18 mouse cellular contexts compared by ENCODE assay signal in genomic region chr12:51817815-51818613, GRCm38 (mm10). TPM values are rescaled to one million over a fixed set of nuclear protein-coding genes. Genes with fewer than 3 reads are reported as not detected.
A peak's percentile ranks its signal among the peaks of the same experiment; 100 is the strongest.
DNase-seq lines count a peak whose midpoint lies in the region; ATAC-seq and TF ChIP-seq lines count a peak whose summit lies in the region.
"Had no signal": no experiment of that assay in that cellular context is flagged by ENCODE, and none has a peak within 500 bp of the region (broad histone marks: within the 10 kb centered on the region; RNA-seq: fewer than 3 reads in every experiment).

No protein-coding gene starts in this region.

- peaks cover 8 to 32% of the 10 kb centered on the region in 2 experiments for H3K4me1 ChIP-seq in heart, embryonic 14.5 days (ENCODE audit: control insufficient read depth in 2 of 2, insufficient read depth in 2 of 2, low read length in 2 of 2)
- peaks cover 67% of the 10 kb centered on the region for H3K4me1 ChIP-seq in liver, embryonic 12.5 days
- peaks cover 68% of the 10 kb centered on the region for H3K4me1 ChIP-seq in megakaryocyte, embryonic 14.5 days
- 0 out of 2 replicates have a peak, but pooled peaks cover 3% of the 10 kb centered on the region for H3K4me1 ChIP-seq in neural tube, embryonic 15.5 days
- H3K4me1 ChIP-seq: hindbrain, embryonic 15.5 days; limb, embryonic 12.5 days had no signal

- DNase-seq in heart, postnatal 4 days = no peak
- DNase-seq in gastrocnemius, adult 2 months = no peak
- no peak for DNase-seq in embryo, embryonic 9.5 days (ENCODE audit: extremely low spot score)
- DNase-seq: cerebellum, adult 18-20 months; cerebellum, postnatal 25 days; kidney, adult 2 months; kidney, postnatal 25 days; lung, postnatal 4 days; thymus, postnatal 14 days had no signal

- ATAC-seq in heart, embryonic 14.5 days (ENCODE audit: insufficient number of reproducible peaks, insufficient read depth, low FRiP score, low read depth) = no peak
- peak; percentile 54; the same call in 1 of the 2 replicates for ATAC-seq in erythroid progenitor cell, adult 5-6 weeks (replicated peaks; ENCODE audit: low FRiP score, poor library complexity, severe bottlenecking)
- ATAC-seq in liver, embryonic 12.5 days = no peak
- no peak for ATAC-seq in neural tube, embryonic 15.5 days (ENCODE audit: low FRiP score)

- peak overlapping the region in 1 of 2 experiments; percentile 62; a peak in 2 of 4 replicates for H3K27ac ChIP-seq in heart, embryonic 14.5 days (replicated peaks in 1 of 2; ENCODE audit: control insufficient read depth in 1 of 2, insufficient read depth in 1 of 2, low read depth in 2 of 2, low read length in 2 of 2)
- H3K27ac ChIP-seq in liver, embryonic 12.5 days = peak overlapping the region; percentile 42
- H3K27ac ChIP-seq in gastrocnemius, adult 2 months = no peak overlapping the region
- H3K27ac ChIP-seq in neural tube, embryonic 15.5 days (replicated peaks) = no peak overlapping the region
- H3K27ac ChIP-seq: hindbrain, embryonic 15.5 days; limb, embryonic 12.5 days; lung, embryonic 15.5 days had no signal

- peak overlapping the region; percentile 16; the same call in 1 of the 2 replicates for H3K9ac ChIP-seq in heart, embryonic 14.5 days (ENCODE audit: low read length)
- peak overlapping the region; percentile 40 for H3K9ac ChIP-seq in liver, embryonic 12.5 days
- no peak overlapping the region for H3K9ac ChIP-seq in neural tube, embryonic 15.5 days (replicated peaks)
- H3K9ac ChIP-seq: hindbrain, embryonic 15.5 days; limb, embryonic 12.5 days; lung, embryonic 15.5 days had no signal

- H3K4me3 ChIP-seq in heart, embryonic 14.5 days (ENCODE audit: control insufficient read depth in 1 of 2, insufficient read depth in 1 of 2, low read depth in 1 of 2, low read length in 2 of 2) = no peak overlapping the region
- no peak overlapping the region for H3K4me3 ChIP-seq in liver, embryonic 12.5 days
- H3K4me3 ChIP-seq in megakaryocyte, embryonic 14.5 days (replicated peaks) = peak overlapping the region; percentile 4
- H3K4me3 ChIP-seq in gastrocnemius, adult 2 months = no peak overlapping the region
- H3K4me3 ChIP-seq in neural tube, embryonic 15.5 days (replicated peaks) = no peak overlapping the region
- H3K4me3 ChIP-seq: hindbrain, embryonic 15.5 days; limb, embryonic 12.5 days; lung, embryonic 15.5 days had no signal

- no peak for TF ChIP-seq CTCF in gastrocnemius, adult 2 months (IDR thresholded peaks at IDR 0.05)

- no peaks in the 10 kb centered on the region for H3K27me3 ChIP-seq in heart, embryonic 14.5 days (ENCODE audit: control insufficient read depth, insufficient read depth, low read length)
- H3K27me3 ChIP-seq in liver, embryonic 12.5 days (replicated peaks) = no peaks in the 10 kb centered on the region
- no peaks in the 10 kb centered on the region for H3K27me3 ChIP-seq in megakaryocyte, embryonic 14.5 days (replicated peaks)
- H3K27me3 ChIP-seq in neural tube, embryonic 15.5 days (replicated peaks) = no peaks in the 10 kb centered on the region
- H3K27me3 ChIP-seq: CH12.LX; hindbrain, embryonic 15.5 days; limb, embryonic 12.5 days; lung, embryonic 15.5 days had no signal

- H3K9me3 ChIP-seq in heart, embryonic 14.5 days (ENCODE audit: control insufficient read depth, low read length) = no peaks in the 10 kb centered on the region
- no peaks in the 10 kb centered on the region for H3K9me3 ChIP-seq in liver, embryonic 12.5 days (replicated peaks)
- H3K9me3 ChIP-seq in megakaryocyte, embryonic 14.5 days = no peaks in the 10 kb centered on the region
- no peaks in the 10 kb centered on the region for H3K9me3 ChIP-seq in neural tube, embryonic 15.5 days (replicated peaks)
- H3K9me3 ChIP-seq: hindbrain, embryonic 15.5 days; lung, embryonic 15.5 days had no signal

- H3K36me3 ChIP-seq in heart, embryonic 14.5 days (ENCODE audit: control insufficient read depth, insufficient read depth, low read length) = peaks cover 21% of the 10 kb centered on the region
- peaks cover 68% of the 10 kb centered on the region for H3K36me3 ChIP-seq in liver, embryonic 12.5 days
- peaks cover 73% of the 10 kb centered on the region for H3K36me3 ChIP-seq in megakaryocyte, embryonic 14.5 days (replicated peaks; ENCODE audit: low read length)
- 0 out of 2 replicates have a peak, but pooled peaks cover 3% of the 10 kb centered on the region for H3K36me3 ChIP-seq in neural tube, embryonic 15.5 days

- intact Hi-C loops in gastrocnemius, adult 2 months (cut with DNase I) = no loop called here

- 31% methylated on average over 8 of the region's 8 CpGs for WGBS in heart, embryonic 14.5 days
- WGBS in liver, embryonic 12.5 days (ENCODE audit: insufficient replicate concordance) = 54% methylated on average over 8 of the region's 8 CpGs
- 62% methylated on average over 8 of the region's 8 CpGs for WGBS in neural tube, embryonic 15.5 days

- H3K4me2 ChIP-seq in heart, embryonic 14.5 days (ENCODE audit: low read length) = peak overlapping the region; percentile 12; the same call in 1 of the 2 replicates
- H3K4me2 ChIP-seq in liver, embryonic 12.5 days = peak overlapping the region; percentile 24
- H3K4me2 ChIP-seq in neural tube, embryonic 15.5 days = no peak overlapping the region
- H3K4me2 ChIP-seq: hindbrain, embryonic 15.5 days; limb, embryonic 12.5 days; lung, embryonic 15.5 days had no signal

RNA-seq across cellular contexts. Expression of gene Hectd1, which starts 11.3 kb away (rescaled TPM):
- 43.3 and 43.6 TPM in 2 replicates for polyA plus RNA-seq in heart, embryonic 14.5 days (2014; fragmentation: Nextera tagmentation; extraction: Ambion mirVana)
- total RNA-seq in heart, postnatal 4 days (2021) = 10 to 100 TPM; 96.8 to 99.6 TPM
- 83.3 and 96.0 TPM in 2 replicates for total RNA-seq in erythroid progenitor cell, adult 5-6 weeks (2015; ENCODE audit: low replicate concordance)
- total RNA-seq in erythroid progenitor cell, adult 5-6 weeks (2017; ENCODE audit: low replicate concordance) = 139 and 142 TPM in 2 replicates
- polyA plus RNA-seq in liver, embryonic 12.5 days (2016; fragmentation: Nextera tagmentation; extraction: Ambion mirVana) = 48.0 and 48.4 TPM in 2 replicates
- polyA plus RNA-seq in megakaryocyte, embryonic 14.5 days (2012; ENCODE audit: insufficient read depth, low replicate concordance) = 0.77 and 2.0 TPM in 2 replicates
- 100 to 1,000 TPM in 1 of 2 experiments, 10 to 100 TPM in 1; 98.6 to 100 TPM for total RNA-seq in gastrocnemius, adult 2 months (2021)
- polyA plus RNA-seq in neural tube, embryonic 15.5 days (2015; fragmentation: Nextera tagmentation; extraction: Ambion mirVana) = 36.0 and 37.6 TPM in 2 replicates

Comparison
In these comparisons a context has a peak if more than half of its experiments do, and no peak if none do; other contexts are left out.
1. RNA of gene Hectd1, which starts 11.3 kb away (polyA plus RNA-seq): 48.0 to 48.4 TPM in liver, embryonic 12.5 days, 43.3 to 43.6 TPM in heart, embryonic 14.5 days and 36.0 to 37.6 TPM in neural tube, embryonic 15.5 days; 0.77 to 2.0 TPM in megakaryocyte, embryonic 14.5 days; every median in the first group is over 10 times any median in the second.